Mouse (Mus musculus) liver, embryonic 16.5 days (tissue): ENCODE results near the gene Hfe2. TPM values are rescaled to one million over a fixed set of nuclear protein-coding genes. Genes with fewer than 3 reads are reported as not detected.
"Not testable (repeated sequence)": the region's sequence is repeated elsewhere in the genome, so short reads cannot be mapped to it uniquely, and the experiment has no call there.

Experiments
- ATAC-seq: fragments of 200-750 bp; cut with Nextera tagmentation; 2 replicates; pipeline ENCODE4 v1.8.0; 2017; ENCODE audit warnings: low read depth, mild to moderate bottlenecking, moderate number of reproducible peaks, moderate library complexity
- H3K27ac ChIP-seq: fragments of 300-500 bp; sonication (generic); 2 replicates; pipeline ENCODE4 v1.5.1; 2014; ENCODE audit warnings: mild to moderate bottlenecking, low read length
- H3K27me3 ChIP-seq: fragments of 300-500 bp; sonication (generic); 2 replicates; pipeline ENCODE4 v1.6.1; 2014; ENCODE audit warnings: low read depth, low read length, mixed read lengths; ENCODE audit not compliant: control insufficient read depth, insufficient read depth
- H3K36me3 ChIP-seq: fragments of 300-500 bp; sonication (generic); 2 replicates; pipeline ENCODE4 v1.6.1; 2014; ENCODE audit warnings: mild to moderate bottlenecking; ENCODE audit not compliant: control insufficient read depth, insufficient read depth
- H3K4me1 ChIP-seq: fragments of 300-500 bp; sonication (generic); 2 replicates; pipeline ENCODE4 v1.6.1; 2014; ENCODE audit warnings: low read depth, low read length, mixed read lengths; ENCODE audit not compliant: control insufficient read depth
- H3K4me2 ChIP-seq: fragments of 300-500 bp; sonication (generic); 2 replicates; pipeline ENCODE4 v1.6.1; 2014; ENCODE audit warnings: low read depth, low read length, mixed read lengths
- H3K4me3 ChIP-seq: fragments of 300-500 bp; sonication (generic); 2 replicates; pipeline ENCODE4 v1.5.1; 2014; ENCODE audit warnings: low read depth, mild to moderate bottlenecking, low read length
- H3K9ac ChIP-seq: fragments of 300-500 bp; sonication (generic); 2 replicates; pipeline ENCODE4 v1.6.1; 2014; ENCODE audit warnings: low read depth, low read length
- H3K9me3 ChIP-seq: fragments of 300-500 bp; sonication (generic); replicated peaks from 2 replicates; pipeline ENCODE4 v1.6.1; 2016; ENCODE audit warnings: low read length; ENCODE audit not compliant: control insufficient read depth
- WGBS: fragments of 180-500 bp; shearing (Covaris S2); extraction: QIAGEN DNeasy Blood & Tissue Kit; methylation state at CpG from one replicate; pipeline ENCODE4 v1.1.7; 2014; ENCODE audit not compliant: insufficient replicate concordance; 5-methylcytosine and 5-hydroxymethylcytosine counted together
- polyA plus RNA-seq: library from polyadenylated mRNA; unstranded; fragments of >200 nt; fragmentation: Nextera tagmentation; extraction: Ambion mirVana; gene quantifications from 2 replicates; pipeline ENCODE4 v1.2.1, GENCODE M21; 2015

The Hfe2 gene
- polyA plus RNA-seq, 1 experiment from 2014 or later: 12.0 TPM

DNA sequence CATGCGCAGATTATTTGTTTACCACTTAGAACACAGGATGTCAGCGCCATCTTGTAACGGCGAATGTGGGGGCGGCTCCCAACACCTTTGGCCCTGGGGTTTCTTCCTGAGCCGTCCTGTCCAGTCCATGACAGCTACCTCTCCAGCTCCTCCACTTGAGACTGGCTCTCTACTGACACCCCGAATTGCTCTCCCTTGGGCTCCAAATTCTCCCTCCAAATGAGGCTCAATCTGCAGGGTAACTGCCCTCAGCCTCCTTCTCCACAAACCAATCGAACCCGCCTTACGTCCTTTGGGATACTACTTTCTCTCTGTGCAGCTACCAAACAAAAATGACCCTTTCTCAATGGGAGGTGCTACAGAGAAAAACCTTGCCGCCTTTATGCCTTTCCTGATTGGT, 30.5 kb upstream of the Hfe2 start:
- H3K4me3 ChIP-seq, ATAC-seq, H3K27me3 ChIP-seq, H3K36me3 ChIP-seq, H3K9ac ChIP-seq, H3K9me3 ChIP-seq, H3K4me2 ChIP-seq, H3K27ac ChIP-seq: not testable (repeated sequence)
- WGBS: 86% methylated on average over 5 of the region's 11 CpGs
- peaks cover 12% of the 10 kb centered on the region for H3K4me1 ChIP-seq

DNA sequence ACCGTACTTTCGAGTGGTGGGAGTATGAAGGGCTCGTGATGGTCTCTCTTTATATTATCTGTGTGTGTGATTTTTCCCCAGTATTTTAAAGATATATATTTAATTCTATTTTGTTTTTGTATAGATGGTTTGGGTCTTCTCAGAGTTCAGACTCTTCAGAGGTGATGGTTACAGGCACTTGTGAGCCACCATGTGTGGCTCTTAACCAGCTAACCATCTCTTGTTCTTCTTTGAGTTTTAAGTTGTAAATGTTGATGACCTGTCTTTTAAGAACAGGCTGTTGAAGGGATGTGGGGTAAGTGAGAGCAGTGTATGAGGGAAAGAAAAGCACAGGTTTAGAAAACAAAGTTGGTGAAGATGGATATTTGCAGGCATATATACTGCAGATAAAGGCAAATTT, 30.1 kb upstream of the Hfe2 start:
- H3K9me3 ChIP-seq: no peaks in the 10 kb centered on the region
- no peak overlapping the region for H3K9ac ChIP-seq
- H3K27ac ChIP-seq: no peak overlapping the region
- peaks cover 12% of the 10 kb centered on the region for H3K4me1 ChIP-seq
- H3K4me2 ChIP-seq: no peak overlapping the region
- 87% methylated on average over 3 of the region's 3 CpGs for WGBS
- H3K36me3 ChIP-seq: no peaks in the 10 kb centered on the region
- no peak overlapping the region for H3K4me3 ChIP-seq
- ATAC-seq: no peak
- no peaks in the 10 kb centered on the region for H3K27me3 ChIP-seq

DNA sequence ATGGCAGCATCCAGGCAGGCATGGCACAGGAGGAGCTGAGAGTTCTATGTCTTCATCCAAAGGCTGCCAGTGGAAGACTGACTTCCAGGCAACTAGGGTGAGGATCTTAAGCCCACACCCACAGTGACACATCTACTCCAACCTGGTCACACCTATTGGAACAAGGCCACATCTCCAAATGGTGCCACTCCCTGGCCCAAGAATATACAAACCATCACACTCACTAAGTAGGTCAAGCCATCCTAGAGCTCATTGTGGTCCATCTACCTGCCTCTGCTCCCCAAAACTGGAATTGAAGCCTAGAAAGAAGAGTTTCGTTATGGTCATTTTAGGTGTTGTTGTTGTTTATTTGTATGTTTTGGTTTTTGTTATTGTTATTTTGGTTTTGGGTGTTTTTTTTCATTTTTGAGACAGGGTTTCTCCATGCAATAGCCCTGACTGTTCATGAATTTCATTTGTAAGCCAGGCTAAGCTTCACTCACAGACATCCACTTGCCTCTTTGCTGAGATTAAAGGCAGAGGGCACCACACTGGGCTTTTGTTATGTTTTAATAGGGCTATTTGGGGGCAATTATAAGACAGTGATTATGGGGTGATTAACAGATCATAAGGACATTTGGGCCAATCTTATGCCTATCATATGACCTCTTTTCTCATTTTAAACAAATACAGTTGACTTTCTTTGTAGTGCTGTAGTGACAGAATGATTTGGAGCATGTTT, 29.3 kb upstream of the Hfe2 start:
- WGBS: 77% methylated on average over 1 of the region's 1 CpGs
- no peak overlapping the region for H3K4me2 ChIP-seq

DNA sequence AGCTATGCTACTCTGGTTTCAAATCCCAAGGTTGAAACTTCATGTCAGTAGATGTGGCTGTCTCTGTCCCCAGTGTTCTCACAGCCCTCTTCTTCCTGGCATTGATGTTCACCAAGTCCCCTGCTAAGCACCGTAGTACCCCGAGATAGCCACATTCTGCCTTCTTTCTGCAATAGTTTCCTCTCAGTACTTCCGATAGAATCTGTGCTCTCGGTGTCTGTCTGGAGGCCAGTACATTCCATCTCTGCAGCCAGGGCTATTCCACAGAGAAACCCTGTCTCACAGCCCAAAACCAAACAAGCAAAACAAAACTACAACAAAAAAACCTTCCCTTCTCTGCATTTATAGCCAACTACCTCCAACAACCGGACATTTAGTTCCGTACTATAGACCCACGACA, 28.8 kb upstream of the Hfe2 start:
- WGBS: 66% methylated on average over 7 of the region's 7 CpGs
- no peak overlapping the region for H3K4me3 ChIP-seq
- H3K36me3 ChIP-seq: no peaks in the 10 kb centered on the region
- no peak overlapping the region for H3K27ac ChIP-seq
- H3K4me2 ChIP-seq: peak overlapping the region; percentile 86
- H3K4me1 ChIP-seq: peaks cover 12% of the 10 kb centered on the region
- H3K9ac ChIP-seq: no peak overlapping the region
- H3K27me3 ChIP-seq: no peaks in the 10 kb centered on the region
- ATAC-seq: no peak
- H3K9me3 ChIP-seq: no peaks in the 10 kb centered on the region

More for the DNA sequence above, 29.3 kb upstream of the Hfe2 start:
- no peak overlapping the region for H3K9ac ChIP-seq
- no peak for ATAC-seq
- no peaks in the 10 kb centered on the region for H3K36me3 ChIP-seq
- H3K4me1 ChIP-seq: peaks cover 12% of the 10 kb centered on the region
- no peak overlapping the region for H3K4me3 ChIP-seq
- no peak overlapping the region for H3K27ac ChIP-seq
- H3K9me3 ChIP-seq: no peaks in the 10 kb centered on the region
- no peaks in the 10 kb centered on the region for H3K27me3 ChIP-seq

DNA sequence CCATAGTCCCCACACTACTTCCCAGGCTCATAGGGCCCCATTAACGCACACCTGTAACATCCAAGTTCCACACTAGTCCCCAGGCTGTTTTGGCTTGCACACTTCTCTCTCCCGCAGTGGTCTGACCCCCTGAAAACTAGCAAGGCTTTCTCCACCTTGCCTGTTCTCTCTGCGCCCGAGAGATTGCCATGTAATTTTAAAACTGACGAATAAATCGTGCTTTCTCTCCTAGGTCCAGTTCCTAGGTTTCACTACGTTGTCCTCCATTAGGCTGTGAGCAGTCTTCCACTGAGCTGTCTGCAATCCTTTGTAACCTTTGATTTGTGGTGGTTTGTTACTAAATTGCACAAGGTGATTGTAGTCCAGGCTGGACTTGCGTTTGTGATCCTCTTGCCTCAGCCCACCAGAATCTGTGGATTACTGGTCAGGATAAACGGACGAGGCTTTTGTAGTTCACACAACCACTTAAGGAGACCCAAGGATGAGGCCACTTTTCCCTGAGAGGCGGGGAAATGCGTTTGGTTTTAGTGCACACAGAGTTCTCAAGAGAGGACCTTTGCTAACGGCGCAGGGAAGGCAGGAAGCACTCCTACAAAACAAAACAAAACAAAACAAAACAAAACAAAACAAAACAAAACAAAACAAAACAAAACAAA, 28.2 kb upstream of the Hfe2 start:
- H3K4me1 ChIP-seq: peaks cover 12% of the 10 kb centered on the region
- not testable (repeated sequence) for H3K9me3 ChIP-seq, H3K36me3 ChIP-seq, H3K27ac ChIP-seq, ATAC-seq, H3K27me3 ChIP-seq
- peak overlapping the region; percentile 86 for H3K4me2 ChIP-seq
- H3K9ac ChIP-seq: peak overlapping the region; percentile 66
- 19% methylated on average over 14 of the region's 14 CpGs for WGBS
- peak overlapping the region; percentile 66 for H3K4me3 ChIP-seq

DNA sequence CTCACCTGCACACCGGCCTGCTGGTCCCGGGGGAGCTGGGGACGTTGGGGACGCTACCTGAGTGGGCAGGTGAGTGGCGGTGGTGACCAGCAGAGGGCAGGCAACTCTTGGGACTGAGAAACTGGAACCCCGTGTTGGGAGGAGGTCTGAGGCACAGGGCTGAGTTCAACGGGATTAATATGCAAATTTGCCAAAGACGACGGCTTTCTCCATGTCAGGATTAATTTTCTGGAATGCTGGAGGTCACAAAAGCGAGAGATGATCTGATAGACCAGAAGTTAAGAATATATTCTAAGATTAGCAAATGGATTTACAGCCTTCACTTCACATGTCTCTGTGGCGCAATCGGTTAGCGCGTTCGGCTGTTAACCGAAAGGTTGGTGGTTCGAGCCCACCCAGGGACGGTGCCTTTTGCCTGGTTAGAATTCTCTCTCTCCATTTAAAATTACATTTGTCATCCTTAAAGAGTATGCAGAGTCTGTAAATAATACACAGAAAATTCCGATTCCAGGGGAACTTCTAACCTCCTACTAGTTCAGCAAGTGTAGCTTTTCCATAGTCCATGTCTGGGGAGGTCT, 27.4 kb upstream of the Hfe2 start:
- H3K27ac ChIP-seq: peak overlapping the region; percentile 53
- peak overlapping the region; percentile 66 for H3K9ac ChIP-seq
- H3K4me3 ChIP-seq: peak overlapping the region; percentile 66
- H3K27me3 ChIP-seq: no peaks in the 10 kb centered on the region
- peak overlapping the region; percentile 86 for H3K4me2 ChIP-seq
- WGBS: under 1% methylated on average over 19 of the region's 19 CpGs
- H3K36me3 ChIP-seq: no peaks in the 10 kb centered on the region
- H3K9me3 ChIP-seq: no peaks in the 10 kb centered on the region
- H3K4me1 ChIP-seq: peaks cover 12% of the 10 kb centered on the region
- ATAC-seq: peak; percentile 35

DNA sequence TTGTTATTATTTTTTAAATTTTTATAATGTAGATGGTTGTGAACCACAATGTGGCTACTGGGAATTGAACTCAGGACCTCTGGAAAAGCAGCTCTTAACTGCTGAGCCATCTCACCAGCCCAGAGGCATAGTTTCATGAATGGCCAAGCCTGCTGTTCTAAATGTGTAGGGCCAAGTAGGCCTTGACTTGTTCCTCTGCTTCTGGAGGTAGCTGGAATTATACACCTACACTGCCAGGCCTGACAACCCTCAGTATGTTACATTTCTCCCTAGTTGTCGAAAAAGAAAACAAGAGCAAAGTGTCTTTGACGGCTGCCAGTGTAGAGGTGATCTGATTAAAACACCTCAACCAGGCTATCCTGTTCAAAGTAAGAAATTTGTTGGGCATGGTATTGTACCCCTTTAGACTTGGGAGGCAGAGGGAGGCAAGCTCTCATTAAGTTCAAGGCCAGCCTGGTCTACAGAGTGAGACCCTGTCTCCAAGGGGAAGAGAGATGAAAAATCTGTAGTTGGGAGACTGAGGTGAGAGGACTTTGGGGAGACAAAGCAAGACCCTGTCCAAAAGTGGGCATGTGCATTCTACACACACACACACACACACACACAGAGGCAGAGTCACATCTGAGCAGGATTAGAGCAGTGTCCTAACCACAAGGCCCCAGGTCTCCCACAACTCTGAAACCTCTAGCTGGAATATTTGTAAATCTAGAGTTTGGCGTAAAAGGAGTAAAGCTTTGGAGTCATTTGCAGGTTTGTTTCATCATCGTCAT, 26.3 kb upstream of the Hfe2 start:
- Histone ChIP-seq H3K4me1 (peaks cover 12% of the 10 kb centered on the region), H3K4me3 (no peak overlapping the region), H3K27ac (no peak overlapping the region), H3K36me3 (no peaks in the 10 kb centered on the region), H3K9ac (no peak overlapping the region), H3K4me2 (no peak overlapping the region), H3K9me3 (no peaks in the 10 kb centered on the region), H3K27me3 (no peaks in the 10 kb centered on the region)
- 70% methylated on average over 4 of the region's 4 CpGs for WGBS
- ATAC-seq: no peak

DNA sequence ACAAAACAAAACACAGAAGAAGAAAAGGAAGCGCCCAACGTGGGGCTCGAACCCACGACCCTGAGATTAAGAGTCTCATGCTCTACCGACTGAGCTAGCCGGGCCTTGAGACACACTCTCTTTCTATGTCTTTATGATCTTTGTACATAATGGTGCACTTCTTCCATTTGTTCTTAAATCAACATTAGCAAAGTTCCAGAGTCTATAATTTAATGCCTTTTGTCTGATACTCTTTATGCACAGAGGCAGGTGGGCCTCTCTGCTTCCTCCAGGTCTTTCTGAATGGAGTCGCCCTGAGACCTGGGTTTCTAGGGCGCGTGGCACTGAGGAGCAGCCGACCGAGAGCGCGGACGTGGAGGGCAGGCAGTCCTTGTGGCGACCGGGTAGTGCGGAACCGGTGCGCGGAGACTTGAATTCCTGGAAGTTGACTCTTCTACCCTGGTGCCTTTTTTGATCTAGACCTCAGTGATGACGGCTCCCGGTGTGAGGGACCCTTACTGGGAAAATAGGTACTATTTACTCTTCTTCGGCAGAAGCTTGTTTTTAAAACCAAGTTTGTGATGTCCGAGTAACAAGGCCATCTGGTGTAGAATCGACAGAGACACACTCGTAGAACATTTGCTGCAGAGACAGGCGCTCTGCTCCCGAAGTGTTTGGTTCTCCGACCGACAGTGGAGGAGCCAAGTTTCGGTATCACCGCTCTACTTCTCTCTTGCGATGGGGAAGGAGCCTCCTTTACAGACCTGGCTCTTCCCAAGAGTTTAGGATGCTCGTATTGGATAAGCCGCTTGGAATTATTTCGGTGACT, 25.3 kb upstream of the Hfe2 start:
- peak; percentile 50 for ATAC-seq
- H3K4me3 ChIP-seq: peak overlapping the region; percentile 75
- WGBS: under 1% methylated on average over 36 of the region's 36 CpGs
- peaks cover 12% of the 10 kb centered on the region for H3K4me1 ChIP-seq
- H3K9ac ChIP-seq: peak overlapping the region; percentile 75
- H3K27ac ChIP-seq: peak overlapping the region; percentile 93
- H3K36me3 ChIP-seq: no peaks in the 10 kb centered on the region
- H3K27me3 ChIP-seq: no peaks in the 10 kb centered on the region
- H3K9me3 ChIP-seq: no peaks in the 10 kb centered on the region
- peak overlapping the region; percentile 96 for H3K4me2 ChIP-seq
